Mouse (Mus musculus): Measurements from ENCODE around the gene Ppih. TPM values are rescaled to one million over a fixed set of nuclear protein-coding genes. Genes with fewer than 3 reads are reported as not detected.

Ppih gene
- polyA plus RNA-seq, 1 experiment from 2014 or later: 133 TPM

DNA sequence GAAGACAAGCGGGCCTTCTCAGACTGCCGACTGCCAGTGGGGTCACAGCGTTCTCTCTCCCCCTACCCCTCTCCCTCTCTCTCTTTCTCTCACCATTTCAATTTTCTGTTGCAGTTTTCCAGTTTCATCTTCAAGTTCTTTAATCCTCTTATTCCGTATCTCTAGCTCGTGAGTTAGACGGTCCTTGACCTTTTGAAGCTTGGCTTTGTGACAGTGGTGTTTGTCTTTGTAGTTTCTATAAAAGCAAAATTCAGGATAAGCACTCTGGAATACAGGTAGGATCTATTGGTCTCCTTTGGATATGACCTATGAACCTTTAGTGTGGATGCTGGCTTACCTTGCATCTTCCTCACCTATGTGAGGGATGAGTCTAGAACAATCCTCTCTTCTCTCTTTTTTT is 13.1 kb upstream of the Ppih start:
- Histone ChIP-seq H3K36me3 (ENCODE audit: control insufficient read depth, insufficient read depth, low read length) (no peaks in the 10 kb centered on the region), H3K4me3 (ENCODE audit: low read depth, low read length) (no peak overlapping the region), H3K9me3 (ENCODE audit: control insufficient read depth, low read length) (no peaks in the 10 kb centered on the region), H3K4me2 (ENCODE audit: low read depth, low read length, severe bottlenecking) (no peak overlapping the region), H3K27ac (ENCODE audit: low read depth, low read length) (no peak overlapping the region), H3K4me1 (replicated peaks; ENCODE audit: control insufficient read depth, insufficient read depth, low read length) (no peaks in the 10 kb centered on the region), H3K27me3 (ENCODE audit: control insufficient read depth, insufficient read depth, low read length) (no peaks in the 10 kb centered on the region), H3K9ac (ENCODE audit: low read length) (no peak overlapping the region)
- ATAC-seq (replicated peaks; ENCODE audit: low FRiP score) (no peak), DNase-seq (ENCODE audit: low spot score) (no peak)
- 86% methylated on average over 6 of the region's 6 CpGs for WGBS

DNA sequence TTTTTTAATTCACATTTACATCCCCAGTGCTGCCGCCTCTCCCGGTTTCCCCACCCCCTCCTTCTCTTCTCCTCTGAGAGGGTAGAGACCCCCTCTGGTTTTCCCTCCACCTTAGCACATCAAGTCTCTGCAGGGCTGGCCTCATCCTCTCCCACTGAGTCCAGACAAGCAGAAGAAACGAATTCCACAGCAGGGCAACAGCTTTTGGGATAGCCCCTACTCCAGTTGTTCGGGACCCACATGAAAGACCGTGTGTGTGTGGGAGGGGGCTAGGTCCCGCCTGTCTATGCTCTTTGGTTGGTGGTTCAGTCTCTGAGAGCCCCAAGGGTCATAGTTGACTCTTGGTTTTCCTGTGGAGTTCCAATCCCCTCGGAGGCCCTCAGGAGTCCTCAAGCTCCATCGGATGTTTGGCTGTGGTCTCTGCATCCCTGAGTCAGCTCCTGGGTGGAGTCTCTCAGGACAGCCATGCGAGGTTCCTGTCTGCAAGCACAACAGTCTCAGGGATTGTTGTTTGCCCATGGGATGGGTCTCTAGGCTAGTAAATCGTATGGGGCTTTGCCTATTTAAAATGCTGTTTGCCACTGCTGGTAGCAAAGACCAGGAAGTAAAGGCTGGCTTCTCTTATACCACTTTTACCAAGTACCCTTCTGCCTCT is 677 bp upstream of the Ppih start:
- DNase-seq (ENCODE audit: low spot score): peak; percentile 50
- H3K4me2 ChIP-seq (ENCODE audit: low read depth, low read length, severe bottlenecking): peak overlapping the region; percentile 94
- 31% methylated on average over 10 of the region's 10 CpGs for WGBS
- H3K27ac ChIP-seq (ENCODE audit: low read depth, low read length): no peak overlapping the region
- ATAC-seq (replicated peaks; ENCODE audit: low FRiP score): peak; percentile 74
- no peaks in the 10 kb centered on the region for H3K9me3 ChIP-seq (ENCODE audit: control insufficient read depth, low read length)
- no peaks in the 10 kb centered on the region; the same call in 1 of the 2 replicates for H3K36me3 ChIP-seq (ENCODE audit: control insufficient read depth, insufficient read depth, low read length)
- H3K9ac ChIP-seq (ENCODE audit: low read length): peak overlapping the region; percentile 74
- H3K4me1 ChIP-seq (replicated peaks; ENCODE audit: control insufficient read depth, insufficient read depth, low read length): peaks cover 10% of the 10 kb centered on the region; the same call in 1 of the 2 replicates
- H3K4me3 ChIP-seq (ENCODE audit: low read depth, low read length): peak overlapping the region; percentile 71
- H3K27me3 ChIP-seq (ENCODE audit: control insufficient read depth, insufficient read depth, low read length): no peaks in the 10 kb centered on the region

DNA sequence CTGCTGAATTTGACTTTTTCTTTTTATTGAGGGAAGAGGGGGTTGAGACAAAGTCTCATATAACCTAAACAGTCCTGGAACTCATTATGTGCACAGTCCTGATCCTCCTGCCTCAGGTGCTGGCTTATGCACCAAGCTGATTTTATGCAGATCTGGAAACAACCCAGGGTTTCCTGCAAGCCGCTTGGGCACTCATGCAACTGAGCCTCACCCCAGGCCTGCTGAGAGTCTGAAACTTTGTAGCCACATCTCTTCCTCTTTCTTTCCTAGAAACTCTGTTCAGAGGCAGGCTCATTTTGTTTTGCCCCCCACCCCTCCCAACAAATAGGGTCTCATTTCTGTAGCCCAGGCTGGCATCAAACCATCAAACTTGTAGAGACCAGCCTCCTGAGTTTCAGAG is 6.6 kb downstream of the Ppih start:
- Histone ChIP-seq H3K27me3 (ENCODE audit: control insufficient read depth, insufficient read depth, low read length) (no peaks in the 10 kb centered on the region), H3K4me2 (ENCODE audit: low read depth, low read length, severe bottlenecking) (no peak overlapping the region), H3K9me3 (ENCODE audit: control insufficient read depth, low read length) (no peaks in the 10 kb centered on the region), H3K4me1 (replicated peaks; ENCODE audit: control insufficient read depth, insufficient read depth, low read length) (no peaks in the 10 kb centered on the region), H3K27ac (ENCODE audit: low read depth, low read length) (no peak overlapping the region), H3K9ac (ENCODE audit: low read length) (no peak overlapping the region), H3K4me3 (ENCODE audit: low read depth, low read length) (no peak overlapping the region), H3K36me3 (ENCODE audit: control insufficient read depth, insufficient read depth, low read length) (peaks cover 3% of the 10 kb centered on the region; the same call in 1 of the 2 replicates)
- 91% methylated on average over 1 of the region's 1 CpGs for WGBS
- DNase-seq (ENCODE audit: low spot score) (no peak), ATAC-seq (replicated peaks; ENCODE audit: low FRiP score) (no peak)

GRCm38 (mm10) chr4:119305418-119305817 is 14.9 kb downstream of the Ppih start:
- ATAC-seq (replicated peaks; ENCODE audit: low FRiP score) (no peak), DNase-seq (ENCODE audit: low spot score) (no peak)
- 85% methylated on average over 5 of the region's 5 CpGs for WGBS

DNA sequence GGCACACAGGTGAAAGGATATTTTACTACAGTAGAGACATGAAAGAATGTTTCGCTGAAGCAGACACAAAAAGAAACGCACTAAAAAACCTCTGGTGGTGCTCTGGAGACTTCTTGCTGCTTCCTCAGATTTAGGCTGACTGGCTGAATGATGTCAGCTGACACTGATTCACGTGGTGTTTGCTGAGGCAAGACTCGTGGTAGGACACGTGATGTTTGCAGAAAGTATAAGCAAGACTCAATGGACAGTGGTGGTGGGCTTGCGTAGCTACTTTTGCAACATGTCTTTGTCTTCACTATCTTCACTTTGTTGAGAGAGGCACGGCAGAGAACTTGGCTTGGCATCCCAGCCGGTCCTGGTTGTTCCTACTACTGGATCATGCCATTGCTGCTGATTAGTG is 17.1 kb downstream of the Ppih start:
- Histone ChIP-seq H3K9me3 (ENCODE audit: control insufficient read depth, low read length) (no peaks in the 10 kb centered on the region), H3K36me3 (ENCODE audit: control insufficient read depth, insufficient read depth, low read length) (no peaks in the 10 kb centered on the region), H3K4me1 (replicated peaks; ENCODE audit: control insufficient read depth, insufficient read depth, low read length) (no peaks in the 10 kb centered on the region), H3K4me3 (ENCODE audit: low read depth, low read length) (no peak overlapping the region), H3K27me3 (ENCODE audit: control insufficient read depth, insufficient read depth, low read length) (no peaks in the 10 kb centered on the region), H3K27ac (ENCODE audit: low read depth, low read length) (no peak overlapping the region), H3K9ac (ENCODE audit: low read length) (no peak overlapping the region), H3K4me2 (ENCODE audit: low read depth, low read length, severe bottlenecking) (no peak overlapping the region)
- ATAC-seq (replicated peaks; ENCODE audit: low FRiP score) (no peak), DNase-seq (ENCODE audit: low spot score) (no peak)
- WGBS: 92% methylated on average over 8 of the region's 8 CpGs

More at GRCm38 (mm10) chr4:119305418-119305817, 14.9 kb downstream of the Ppih start:
- Histone ChIP-seq H3K36me3 (ENCODE audit: control insufficient read depth, insufficient read depth, low read length) (no peaks in the 10 kb centered on the region; the same call in 1 of the 2 replicates), H3K4me3 (ENCODE audit: low read depth, low read length) (no peak overlapping the region), H3K4me2 (ENCODE audit: low read depth, low read length, severe bottlenecking) (no peak overlapping the region), H3K27me3 (ENCODE audit: control insufficient read depth, insufficient read depth, low read length) (no peaks in the 10 kb centered on the region), H3K27ac (ENCODE audit: low read depth, low read length) (no peak overlapping the region), H3K9me3 (ENCODE audit: control insufficient read depth, low read length) (no peaks in the 10 kb centered on the region), H3K9ac (ENCODE audit: low read length) (no peak overlapping the region), H3K4me1 (replicated peaks; ENCODE audit: control insufficient read depth, insufficient read depth, low read length) (no peaks in the 10 kb centered on the region)

GRCm38 (mm10) chr4:119301777-119302176 is 18.6 kb downstream of the Ppih start:
- no peak for DNase-seq (ENCODE audit: low spot score)
- Histone ChIP-seq H3K36me3 (ENCODE audit: control insufficient read depth, insufficient read depth, low read length) (no peaks in the 10 kb centered on the region), H3K4me1 (replicated peaks; ENCODE audit: control insufficient read depth, insufficient read depth, low read length) (no peaks in the 10 kb centered on the region), H3K27me3 (ENCODE audit: control insufficient read depth, insufficient read depth, low read length) (no peaks in the 10 kb centered on the region), H3K9ac (ENCODE audit: low read length) (no peak overlapping the region), H3K9me3 (ENCODE audit: control insufficient read depth, low read length) (no peaks in the 10 kb centered on the region), H3K27ac (ENCODE audit: low read depth, low read length) (no peak overlapping the region), H3K4me3 (ENCODE audit: low read depth, low read length) (no peak overlapping the region), H3K4me2 (ENCODE audit: low read depth, low read length, severe bottlenecking) (no peak overlapping the region)
- 87% methylated on average over 3 of the region's 3 CpGs for WGBS
- no peak for ATAC-seq (replicated peaks; ENCODE audit: low FRiP score)

- Histone ChIP-seq H3K4me3 (ENCODE audit: low read depth, low read length) (no peak overlapping the region), H3K27ac (ENCODE audit: low read depth, low read length) (no peak overlapping the region), H3K9ac (ENCODE audit: low read length) (no peak overlapping the region), H3K4me2 (ENCODE audit: low read depth, low read length, severe bottlenecking) (no peak overlapping the region), H3K9me3 (ENCODE audit: control insufficient read depth, low read length) (no peaks in the 10 kb centered on the region), H3K4me1 (replicated peaks; ENCODE audit: control insufficient read depth, insufficient read depth, low read length) (no peaks in the 10 kb centered on the region), H3K27me3 (ENCODE audit: control insufficient read depth, insufficient read depth, low read length) (no peaks in the 10 kb centered on the region), H3K36me3 (ENCODE audit: control insufficient read depth, insufficient read depth, low read length) (no peaks in the 10 kb centered on the region)
- no peak for ATAC-seq (replicated peaks; ENCODE audit: low FRiP score)
- WGBS: 97% methylated on average over 3 of the region's 3 CpGs
- DNase-seq (ENCODE audit: low spot score): no peak
Observed at GRCm38 (mm10) chr4:119300761-119301160, 19.6 kb downstream of the Ppih start.

DNA sequence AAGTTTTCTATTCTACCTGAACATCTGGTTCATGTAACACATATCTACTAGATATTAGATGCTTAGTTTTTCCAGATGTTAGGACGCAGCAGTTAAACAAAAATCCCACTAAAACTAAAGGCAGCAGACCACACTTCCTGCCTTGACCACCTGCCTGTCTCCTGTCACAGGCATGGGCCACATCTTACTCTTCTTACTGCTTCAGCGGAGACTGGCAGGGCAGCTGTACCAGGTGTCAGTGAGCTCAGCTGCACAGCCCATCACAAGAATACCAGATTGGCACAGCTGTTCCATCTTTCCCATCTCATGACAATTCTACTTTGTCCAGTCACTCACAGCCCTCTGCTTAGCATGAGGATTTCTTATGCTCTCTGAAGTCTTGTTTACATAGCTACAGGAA is 23.0 kb downstream of the Ppih start:
- Histone ChIP-seq H3K36me3 (ENCODE audit: control insufficient read depth, insufficient read depth, low read length) (no peaks in the 10 kb centered on the region), H3K4me1 (replicated peaks; ENCODE audit: control insufficient read depth, insufficient read depth, low read length) (no peaks in the 10 kb centered on the region; the same call in 1 of the 2 replicates), H3K27ac (ENCODE audit: low read depth, low read length) (no peak overlapping the region), H3K4me3 (ENCODE audit: low read depth, low read length) (no peak overlapping the region), H3K27me3 (ENCODE audit: control insufficient read depth, insufficient read depth, low read length) (no peaks in the 10 kb centered on the region), H3K9me3 (ENCODE audit: control insufficient read depth, low read length) (no peaks in the 10 kb centered on the region), H3K4me2 (ENCODE audit: low read depth, low read length, severe bottlenecking) (no peak overlapping the region), H3K9ac (ENCODE audit: low read length) (no peak overlapping the region)
- DNase-seq (ENCODE audit: low spot score) (no peak), ATAC-seq (replicated peaks; ENCODE audit: low FRiP score) (no peak)
- WGBS: 91% methylated on average over 2 of the region's 2 CpGs

DNA sequence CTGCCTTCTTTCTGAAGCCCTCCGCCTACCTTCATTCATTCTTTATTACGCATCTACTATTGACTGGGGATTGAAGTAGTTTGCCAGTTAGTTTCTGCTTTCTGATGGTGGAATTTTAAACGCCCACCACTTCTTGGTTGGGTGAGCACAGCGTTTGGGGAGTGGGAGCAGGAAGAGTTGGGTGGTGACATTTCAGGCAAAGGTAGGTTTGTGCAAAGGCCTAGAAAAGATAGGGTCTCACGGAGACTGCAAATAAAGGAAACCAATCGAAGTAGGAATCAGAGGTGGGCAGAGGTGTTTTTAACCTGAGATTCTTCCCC is 25.3 kb downstream of the Ppih start:
- no peak for ATAC-seq (replicated peaks; ENCODE audit: low FRiP score)
- peak overlapping the region; percentile 99 for H3K4me3 ChIP-seq (ENCODE audit: low read depth, low read length)
- H3K27ac ChIP-seq (ENCODE audit: low read depth, low read length): peak overlapping the region; percentile 83; the same call in 1 of the 2 replicates
- H3K4me2 ChIP-seq (ENCODE audit: low read depth, low read length, severe bottlenecking): peak overlapping the region; percentile 51
- no peaks in the 10 kb centered on the region for H3K27me3 ChIP-seq (ENCODE audit: control insufficient read depth, insufficient read depth, low read length)
- no peaks in the 10 kb centered on the region for H3K36me3 ChIP-seq (ENCODE audit: control insufficient read depth, insufficient read depth, low read length)
- no peaks in the 10 kb centered on the region for H3K9me3 ChIP-seq (ENCODE audit: control insufficient read depth, low read length)
- no peaks in the 10 kb centered on the region; the same call in 1 of the 2 replicates for H3K4me1 ChIP-seq (replicated peaks; ENCODE audit: control insufficient read depth, insufficient read depth, low read length)
- H3K9ac ChIP-seq (ENCODE audit: low read length): peak overlapping the region; percentile 77
- DNase-seq (ENCODE audit: low spot score): no peak
- WGBS: 6% methylated on average over 6 of the region's 6 CpGs

Data from forebrain, embryonic 11.5 days (tissue).